In genomic region chr5:148444974-148445373, GRCm38 (mm10) we compare ENCODE assay signal across 20 mouse cellular contexts. TPM values are rescaled to one million over a fixed set of nuclear protein-coding genes. Genes with fewer than 3 reads are reported as not detected.
DNase-seq lines count a peak whose midpoint lies in the region; ATAC-seq and TF ChIP-seq lines count a peak whose summit lies in the region.
"Had no signal": no experiment of that assay in that cellular context is flagged by ENCODE, and none has a peak within 500 bp of the region (broad histone marks: within the 10 kb centered on the region; RNA-seq: fewer than 3 reads in every experiment).

No protein-coding gene starts in this region.

- H3K36me3 ChIP-seq in kidney, postnatal 0 days (ENCODE audit: insufficient read depth, low read length) = no peaks in the 10 kb centered on the region
- no peaks in the 10 kb centered on the region for H3K36me3 ChIP-seq in kidney, embryonic 16.5 days (ENCODE audit: insufficient read depth, low read length)
- H3K36me3 ChIP-seq in midbrain, postnatal 0 days (ENCODE audit: insufficient read depth, low read length) = no peaks in the 10 kb centered on the region
- no peaks in the 10 kb centered on the region for H3K36me3 ChIP-seq in midbrain, embryonic 11.5 days (ENCODE audit: control insufficient read depth, insufficient read depth, low read length)
- H3K36me3 ChIP-seq: heart, embryonic 15.5 days; limb, embryonic 12.5 days; lung, embryonic 15.5 days had no signal

- peak; percentile 12; the same call in 1 of the 2 replicates for TF ChIP-seq CTCF in kidney, postnatal 0 days (IDR thresholded peaks at IDR 0.05; ENCODE audit: low read depth)
- TF ChIP-seq CTCF in midbrain, postnatal 0 days (IDR thresholded peaks at IDR 0.05) = peak; percentile 38

- no peak overlapping the region for H3K27ac ChIP-seq in kidney, postnatal 0 days
- no peak overlapping the region for H3K27ac ChIP-seq in kidney, embryonic 16.5 days (ENCODE audit: low read length)
- no peak overlapping the region for H3K27ac ChIP-seq in midbrain, postnatal 0 days (ENCODE audit: low read depth, low read length)
- no peak overlapping the region for H3K27ac ChIP-seq in midbrain, embryonic 11.5 days (ENCODE audit: low read depth, low read length)
- H3K27ac ChIP-seq: limb, embryonic 12.5 days; lung, embryonic 15.5 days had no signal

- H3K27me3 ChIP-seq in kidney, postnatal 0 days (ENCODE audit: insufficient read depth, low read length) = no peaks in the 10 kb centered on the region
- no peaks in the 10 kb centered on the region for H3K27me3 ChIP-seq in kidney, embryonic 16.5 days (ENCODE audit: insufficient read depth, low read length)
- no peaks in the 10 kb centered on the region for H3K27me3 ChIP-seq in midbrain, postnatal 0 days (ENCODE audit: insufficient read depth, low read length)
- no peaks in the 10 kb centered on the region for H3K27me3 ChIP-seq in midbrain, embryonic 11.5 days (ENCODE audit: control insufficient read depth, insufficient read depth, low read length)
- H3K27me3 ChIP-seq: CH12.LX; heart, embryonic 15.5 days; limb, embryonic 12.5 days; lung, embryonic 15.5 days; Patski had no signal

- no peak overlapping the region for H3K9ac ChIP-seq in kidney, postnatal 0 days (ENCODE audit: low read depth, low read length)
- no peak overlapping the region for H3K9ac ChIP-seq in kidney, embryonic 16.5 days (replicated peaks; ENCODE audit: low read length)
- no peak overlapping the region for H3K9ac ChIP-seq in midbrain, postnatal 0 days (replicated peaks; ENCODE audit: low read length, poor library complexity, severe bottlenecking)
- H3K9ac ChIP-seq in midbrain, embryonic 11.5 days (ENCODE audit: low read length) = no peak overlapping the region
- H3K9ac ChIP-seq: heart, embryonic 15.5 days; limb, embryonic 12.5 days; lung, embryonic 15.5 days had no signal

- DNase-seq in kidney, postnatal 0 days (ENCODE audit: low spot score) = no peak
- no peak for DNase-seq in midbrain, postnatal 0 days (ENCODE audit: low spot score)
- no peak for DNase-seq in midbrain, embryonic 11.5 days (ENCODE audit: low spot score, missing footprints)
- DNase-seq in ZHBTc4 (ENCODE audit: low read depth, low spot score) = peak; percentile 66
- DNase-seq in cerebellum, adult 9-11 months = no peak
- no peak for DNase-seq in right cerebral cortex, postnatal 14 days
- DNase-seq: cerebellum, adult 11 months; cerebellum, postnatal 25 days; heart, adult 11 months; midbrain, embryonic 14.5 days; right cerebral cortex, postnatal 4 days; thymus, adult 2 months had no signal

- no peaks in the 10 kb centered on the region for H3K9me3 ChIP-seq in kidney, postnatal 0 days (replicated peaks; ENCODE audit: low read length)
- H3K9me3 ChIP-seq in kidney, embryonic 16.5 days (ENCODE audit: low read length) = peaks cover 5% of the 10 kb centered on the region
- H3K9me3 ChIP-seq in midbrain, postnatal 0 days (ENCODE audit: low read length) = no peaks in the 10 kb centered on the region
- H3K9me3 ChIP-seq in midbrain, embryonic 11.5 days (ENCODE audit: control insufficient read depth, low read length) = no peaks in the 10 kb centered on the region
- H3K9me3 ChIP-seq: heart, embryonic 15.5 days; limb, embryonic 12.5 days; lung, embryonic 15.5 days had no signal

- H3K4me2 ChIP-seq in kidney, postnatal 0 days (ENCODE audit: low read length) = no peak overlapping the region
- H3K4me2 ChIP-seq in kidney, embryonic 16.5 days (replicated peaks; ENCODE audit: low read depth, low read length) = no peak overlapping the region
- no peak overlapping the region for H3K4me2 ChIP-seq in midbrain, postnatal 0 days (ENCODE audit: low read depth, low read length, poor library complexity, severe bottlenecking)
- no peak overlapping the region for H3K4me2 ChIP-seq in midbrain, embryonic 11.5 days
- H3K4me2 ChIP-seq: heart, embryonic 15.5 days; limb, embryonic 12.5 days; lung, embryonic 15.5 days had no signal

- ATAC-seq in kidney, postnatal 0 days (replicated peaks; ENCODE audit: low FRiP score, low read depth) = no peak
- no peak for ATAC-seq in kidney, embryonic 16.5 days (ENCODE audit: low FRiP score, low TSS enrichment)
- ATAC-seq in midbrain, postnatal 0 days (ENCODE audit: low FRiP score) = no peak
- no peak for ATAC-seq in midbrain, embryonic 11.5 days (ENCODE audit: low FRiP score)
- ATAC-seq: forebrain, embryonic 14.5 days; inflammation-experienced regulatory T-cells, adult 6 months; Patski had no signal

- H3K4me3 ChIP-seq in kidney, postnatal 0 days (replicated peaks; ENCODE audit: low read depth, low read length) = no peak overlapping the region
- no peak overlapping the region for H3K4me3 ChIP-seq in kidney, embryonic 16.5 days (ENCODE audit: low read length)
- H3K4me3 ChIP-seq in midbrain, postnatal 0 days (ENCODE audit: low read depth, low read length) = no peak overlapping the region
- H3K4me3 ChIP-seq in midbrain, embryonic 11.5 days (ENCODE audit: low read depth, low read length) = no peak overlapping the region
- H3K4me3 ChIP-seq: heart, embryonic 15.5 days; limb, embryonic 12.5 days; lung, embryonic 15.5 days had no signal

- H3K4me1 ChIP-seq in kidney, postnatal 0 days (replicated peaks; ENCODE audit: insufficient read depth, low read length) = no peaks in the 10 kb centered on the region
- 0 out of 2 replicates have a peak, but pooled peaks cover 4% of the 10 kb centered on the region for H3K4me1 ChIP-seq in kidney, embryonic 16.5 days (ENCODE audit: insufficient read depth, low read length)
- H3K4me1 ChIP-seq in midbrain, postnatal 0 days (ENCODE audit: insufficient read depth, low read length) = no peaks in the 10 kb centered on the region
- no peaks in the 10 kb centered on the region for H3K4me1 ChIP-seq in midbrain, embryonic 11.5 days (ENCODE audit: control insufficient read depth, insufficient read depth, low read length)
- H3K4me1 ChIP-seq: limb, embryonic 12.5 days had no signal

- 91% methylated on average over 2 of the region's 2 CpGs for WGBS in kidney, postnatal 0 days
- WGBS in kidney, embryonic 16.5 days = 90% methylated on average over 2 of the region's 2 CpGs
- 83% methylated on average over 2 of the region's 2 CpGs for WGBS in midbrain, postnatal 0 days
- WGBS in midbrain, embryonic 11.5 days = 88% methylated on average over 2 of the region's 2 CpGs

RNA-seq across cellular contexts. Expression of gene Slc7a1, which starts 45.3 kb away (rescaled TPM):
- 12.3 and 12.7 TPM in 2 replicates for polyA plus RNA-seq in kidney, postnatal 0 days (2015; fragmentation: Nextera tagmentation; extraction: Ambion mirVana)
- polyA plus RNA-seq in kidney, embryonic 16.5 days (2015; fragmentation: Nextera tagmentation; extraction: Ambion mirVana) = 16.7 and 19.0 TPM in 2 replicates
- total RNA-seq in midbrain, postnatal 0 days (2014; rRNA removed) = 49.8 and 73.3 TPM in 2 replicates
- polyA plus RNA-seq in midbrain, postnatal 0 days (2015; fragmentation: Nextera tagmentation; extraction: Ambion mirVana) = 26.2 and 33.8 TPM in 2 replicates
- polyA plus RNA-seq in midbrain, embryonic 11.5 days (2014; fragmentation: Nextera tagmentation; extraction: Ambion mirVana) = 18.3 and 20.6 TPM in 2 replicates
